Mouse (Mus musculus) C2C12 (cell line): Measurements from ENCODE around the gene Lemd1.

Experiments used
- CEBPB ChIP-seq: IDR thresholded peaks from one replicate; pipeline ENCODE4 v1.6.1; 2011; ENCODE audit warnings: low read depth, mild to moderate bottlenecking, control low read depth, moderate library complexity
- CTCF ChIP-seq: IDR thresholded peaks from one replicate; pipeline ENCODE4 v1.5.1; 2011; ENCODE audit not compliant: control insufficient read depth, insufficient read depth, insufficient read length
- MAX ChIP-seq: IDR thresholded peaks from one replicate; pipeline ENCODE4 v1.6.1; 2011; ENCODE audit warnings: mild to moderate bottlenecking, control low read depth
- MYOD1 ChIP-seq: IDR thresholded peaks from one replicate; pipeline ENCODE4 v1.6.1; 2011; ENCODE audit warnings: low read depth; ENCODE audit not compliant: control insufficient read depth, insufficient read length
- MYOG ChIP-seq: IDR thresholded peaks from one replicate; pipeline ENCODE4 v1.6.1; 2011; ENCODE audit not compliant: control insufficient read depth, insufficient read length; ENCODE audit errors: extremely low read depth
- USF1 ChIP-seq: IDR thresholded peaks from one replicate; pipeline ENCODE4 v1.6.1; 2011; ENCODE audit warnings: low read depth, mild to moderate bottlenecking, control low read depth, moderate library complexity

GRCm38 (mm10) chr1:132287445-132287844 lies 96.2 kb downstream of the Lemd1 start:
- TF ChIP-seq CTCF (no peak), MAX (no peak), CEBPB (no peak), MYOG (no peak), MYOD1 (no peak), USF1 (no peak)
